ENCODE assay signal across 24 mouse cellular contexts in genomic region chr1:151769200-151769913, GRCm38 (mm10). TPM values are rescaled to one million over a fixed set of nuclear protein-coding genes. Genes with fewer than 3 reads are reported as not detected.
DNase-seq lines count a peak whose midpoint lies in the region; ATAC-seq and TF ChIP-seq lines count a peak whose summit lies in the region.
"Had no signal": no experiment of that assay in that cellular context is flagged by ENCODE, and none has a peak within 500 bp of the region (broad histone marks: within the 10 kb centered on the region; RNA-seq: fewer than 3 reads in every experiment).

No protein-coding gene starts in this region.

- H3K36me3 ChIP-seq in hindbrain, postnatal 0 days (ENCODE audit: insufficient read depth, low read length), result 0 out of 2 replicates have a peak, but pooled peaks cover 5% of the 10 kb centered on the region
- H3K36me3 ChIP-seq in hindbrain, embryonic 13.5 days, result peaks cover 16% of the 10 kb centered on the region
- H3K36me3 ChIP-seq in forebrain, embryonic 14.5 days (ENCODE audit: control insufficient read depth, insufficient read depth, low read length), result peaks cover 11% of the 10 kb centered on the region; the same call in 1 of the 2 replicates
- 0 out of 2 replicates have a peak, but pooled peaks cover 5% of the 10 kb centered on the region for H3K36me3 ChIP-seq in midbrain, embryonic 15.5 days (replicated peaks)

- H3K27ac ChIP-seq in hindbrain, postnatal 0 days, result no peak overlapping the region
- no peak overlapping the region for H3K27ac ChIP-seq in hindbrain, embryonic 13.5 days
- H3K27ac ChIP-seq in forebrain, embryonic 14.5 days (ENCODE audit: low read depth, low read length), result no peak overlapping the region
- H3K27ac ChIP-seq in midbrain, embryonic 15.5 days, result no peak overlapping the region
- H3K27ac ChIP-seq: embryonic facial prominence, embryonic 10.5 days; limb, embryonic 13.5 days; liver, embryonic 13.5 days had no signal

- WGBS in hindbrain, postnatal 0 days, result 33% methylated on average over 3 of the region's 3 CpGs
- 43% methylated on average over 3 of the region's 3 CpGs for WGBS in hindbrain, embryonic 13.5 days
- WGBS in forebrain, embryonic 14.5 days, result 24% methylated on average over 3 of the region's 3 CpGs
- 48% methylated on average over 3 of the region's 3 CpGs for WGBS in midbrain, embryonic 15.5 days

- H3K9me3 ChIP-seq in hindbrain, postnatal 0 days (ENCODE audit: low read length), result no peaks in the 10 kb centered on the region
- H3K9me3 ChIP-seq in hindbrain, embryonic 13.5 days, result no peaks in the 10 kb centered on the region
- no peaks in the 10 kb centered on the region for H3K9me3 ChIP-seq in forebrain, embryonic 14.5 days (replicated peaks; ENCODE audit: control insufficient read depth, low read length)
- no peaks in the 10 kb centered on the region for H3K9me3 ChIP-seq in midbrain, embryonic 15.5 days
- H3K9me3 ChIP-seq: embryonic facial prominence, embryonic 10.5 days; limb, embryonic 13.5 days; liver, embryonic 13.5 days had no signal

- H3K9ac ChIP-seq in hindbrain, postnatal 0 days (replicated peaks; ENCODE audit: low read length), result no peak overlapping the region
- no peak overlapping the region for H3K9ac ChIP-seq in hindbrain, embryonic 13.5 days
- no peak overlapping the region; the same call in 1 of the 2 replicates for H3K9ac ChIP-seq in forebrain, embryonic 14.5 days (ENCODE audit: low read length)
- H3K9ac ChIP-seq in midbrain, embryonic 15.5 days, result no peak overlapping the region
- H3K9ac ChIP-seq: limb, embryonic 13.5 days; liver, embryonic 13.5 days had no signal

- no peak overlapping the region for H3K4me3 ChIP-seq in hindbrain, postnatal 0 days (ENCODE audit: low read length)
- no peak overlapping the region for H3K4me3 ChIP-seq in hindbrain, embryonic 13.5 days
- no peak overlapping the region for H3K4me3 ChIP-seq in forebrain, embryonic 14.5 days (ENCODE audit: low read depth, low read length)
- H3K4me3 ChIP-seq in midbrain, embryonic 15.5 days, result no peak overlapping the region
- H3K4me3 ChIP-seq: embryonic facial prominence, embryonic 10.5 days; limb, embryonic 13.5 days; liver, embryonic 13.5 days had no signal

- TF ChIP-seq CTCF in hindbrain, postnatal 0 days (IDR thresholded peaks at IDR 0.05; ENCODE audit: low read depth), result no peak

- ATAC-seq in hindbrain, postnatal 0 days, result peak; percentile 70; the same call in 1 of the 2 replicates
- ATAC-seq in hindbrain, embryonic 13.5 days (ENCODE audit: low FRiP score), result no peak
- peak; percentile 68 for ATAC-seq in forebrain, embryonic 14.5 days
- ATAC-seq in midbrain, embryonic 15.5 days (replicated peaks), result 0 out of 2 replicates have a peak, but pooled peaks have one; percentile 52
- ATAC-seq: Patski had no signal

- H3K4me2 ChIP-seq in hindbrain, postnatal 0 days (ENCODE audit: low read depth, low read length), result no peak overlapping the region
- no peak overlapping the region for H3K4me2 ChIP-seq in hindbrain, embryonic 13.5 days
- no peak overlapping the region for H3K4me2 ChIP-seq in forebrain, embryonic 14.5 days (ENCODE audit: low read length)
- H3K4me2 ChIP-seq in midbrain, embryonic 15.5 days, result no peak overlapping the region
- H3K4me2 ChIP-seq: limb, embryonic 13.5 days; liver, embryonic 13.5 days had no signal

- no peaks in the 10 kb centered on the region for H3K4me1 ChIP-seq in hindbrain, postnatal 0 days (ENCODE audit: insufficient read depth, low read length)
- peaks cover 4% of the 10 kb centered on the region for H3K4me1 ChIP-seq in hindbrain, embryonic 13.5 days (replicated peaks)
- H3K4me1 ChIP-seq in forebrain, embryonic 14.5 days (ENCODE audit: control insufficient read depth, insufficient read depth, low read length), result no peaks in the 10 kb centered on the region; the same call in 1 of the 2 replicates
- H3K4me1 ChIP-seq in midbrain, embryonic 15.5 days, result no peaks in the 10 kb centered on the region
- H3K4me1 ChIP-seq: liver, embryonic 13.5 days had no signal

- peak; percentile 6 for DNase-seq in embryo, embryonic 11 days
- DNase-seq in embryo, embryonic 9.5 days (ENCODE audit: extremely low spot score), result no peak
- DNase-seq in hindbrain, postnatal 0 days (ENCODE audit: low spot score), result peak; percentile 43
- DNase-seq in forebrain, embryonic 14.5 days (ENCODE audit: low spot score), result peak; percentile 47
- no peak for DNase-seq in liver
- no peak for DNase-seq in adrenal gland, adult (ENCODE audit: inconsistent age in 2 of 2, low spot score in 1 of 2)
- DNase-seq: adrenal gland, adult 2 months; cerebellum, adult 11-12 months; cerebellum, postnatal 25 days; gastrocnemius, postnatal 36 days; heart, postnatal 36 days; kidney, adult 18-20 months; kidney, postnatal 14 days; layer of hippocampus, postnatal 36 days; liver, embryonic 13.5 days; lung, adult 2 months; lung, postnatal 14 days; right cerebral cortex, postnatal 25 days; spleen, adult 18-20 months had no signal

- no peaks in the 10 kb centered on the region for H3K27me3 ChIP-seq in hindbrain, postnatal 0 days (ENCODE audit: insufficient read depth, low read length)
- no peaks in the 10 kb centered on the region for H3K27me3 ChIP-seq in hindbrain, embryonic 13.5 days
- H3K27me3 ChIP-seq in forebrain, embryonic 14.5 days (replicated peaks; ENCODE audit: control insufficient read depth, insufficient read depth, low read length), result no peaks in the 10 kb centered on the region
- no peaks in the 10 kb centered on the region for H3K27me3 ChIP-seq in midbrain, embryonic 15.5 days (replicated peaks)
- H3K27me3 ChIP-seq: limb, embryonic 13.5 days; liver, embryonic 13.5 days; Patski had no signal

RNA-seq across cellular contexts. Expression of gene Edem3, which starts 14.2 kb away (rescaled TPM):
- 28.4 and 35.5 TPM in 2 replicates for total RNA-seq in hindbrain, postnatal 0 days (2014; rRNA removed)
- polyA plus RNA-seq in hindbrain, postnatal 0 days (2015; fragmentation: Nextera tagmentation; extraction: Ambion mirVana), result 10.1 and 10.8 TPM in 2 replicates
- polyA plus RNA-seq in hindbrain, embryonic 13.5 days (2015; fragmentation: Nextera tagmentation; extraction: Ambion mirVana), result 17.9 and 18.8 TPM in 2 replicates
- 16.3 and 22.0 TPM in 2 replicates for polyA plus RNA-seq in forebrain, embryonic 14.5 days (2014; fragmentation: Nextera tagmentation; extraction: Ambion mirVana)
- 20.3 and 22.3 TPM in 2 replicates for polyA plus RNA-seq in midbrain, embryonic 15.5 days (2015; fragmentation: Nextera tagmentation; extraction: Ambion mirVana)

Comparison
In these comparisons a context has a peak if more than half of its experiments do, and no peak if none do; other contexts are left out.
1. DNase-seq: peak in embryo, embryonic 11 days (single experiment), hindbrain, postnatal 0 days (single experiment) and forebrain, embryonic 14.5 days (single experiment); none in embryo, embryonic 9.5 days (single experiment), liver (single experiment) and adrenal gland, adult (0 of 2).